Mouse (Mus musculus) G1E-ER4 (cell line): ENCODE data around the gene Atpaf2. TPM values are rescaled to one million over a fixed set of nuclear protein-coding genes. Genes with fewer than 3 reads are reported as not detected.

Experiments
- GATA1 ChIP-seq: IDR thresholded peaks from one replicate; pipeline ENCODE4 v1.8.0; 2012; ENCODE audit warnings: low read length, inconsistent platforms
- polyA plus RNA-seq: library from polyadenylated mRNA; stranded (reverse); fragments of >175 nt; gene quantifications from 2 replicates; pipeline ENCODE4 v1.2.3, GENCODE M21; 2012

The Atpaf2 gene
- polyA plus RNA-seq, 1 experiment, result 117 TPM

GRCm38 (mm10) chr11:60366239-60367019 lies 51.8 kb downstream of the Atpaf2 start:
- TF ChIP-seq GATA1, result no peak

GRCm38 (mm10) chr11:60360631-60361201 lies 57.5 kb downstream of the Atpaf2 start:
- TF ChIP-seq GATA1, result no peak

- TF ChIP-seq GATA1, result no peak
Observed at GRCm38 (mm10) chr11:60359936-60360335, 58.3 kb downstream of the Atpaf2 start.

- no peak for TF ChIP-seq GATA1
Observed at GRCm38 (mm10) chr11:60359138-60359537, 59.1 kb downstream of the Atpaf2 start.

GRCm38 (mm10) chr11:60358548-60358947 lies 59.7 kb downstream of the Atpaf2 start:
- TF ChIP-seq GATA1, result no peak

- TF ChIP-seq GATA1, result no peak
Observed at GRCm38 (mm10) chr11:60357116-60357515, 61.1 kb downstream of the Atpaf2 start.

GRCm38 (mm10) chr11:60355952-60356351 lies 62.3 kb downstream of the Atpaf2 start:
- no peak for TF ChIP-seq GATA1

GRCm38 (mm10) chr11:60352559-60353411 lies 65.5 kb downstream of the Atpaf2 start, which contains the start of the genes Tom1l2 and Drc3:
Gene Tom1l2 (minus strand): TSS chr11:60352905.
Gene Drc3 (plus strand): TSS chr11:60353329.
- no peak for TF ChIP-seq GATA1

GRCm38 (mm10) chr11:60351925-60352371 lies 66.3 kb downstream of the Atpaf2 start:
- no peak for TF ChIP-seq GATA1

GRCm38 (mm10) chr11:60351388-60351787 lies 66.9 kb downstream of the Atpaf2 start:
- no peak for TF ChIP-seq GATA1

Other genes starting within 250 kb of the Atpaf2 start
- 403 and 421 TPM in 2 replicates for gene Srebf1, start 195.9 kb downstream of the Atpaf2 start, polyA plus RNA-seq
- gene Tom1l2, start 65.6 kb downstream of the Atpaf2 start, polyA plus RNA-seq, result 38.0 and 41.4 TPM in 2 replicates
- 0.04 and 0.08 TPM in 2 replicates for gene Drc3, start 65.1 kb downstream of the Atpaf2 start, polyA plus RNA-seq
- gene Gid4, start 1.3 kb downstream of the Atpaf2 start, polyA plus RNA-seq, result 11.6 and 11.8 TPM in 2 replicates
- gene Drg2, start 36.1 kb upstream of the Atpaf2 start, polyA plus RNA-seq, result 59.7 and 81.1 TPM in 2 replicates
- gene Myo15, start 50.9 kb upstream of the Atpaf2 start, polyA plus RNA-seq, result not detected in 2 replicates
- 25.9 and 29.0 TPM in 2 replicates for gene Alkbh5, start 117.9 kb upstream of the Atpaf2 start, polyA plus RNA-seq